Mouse (Mus musculus) lung, adult 2 months (tissue): ENCODE data around the gene Rlim. TPM values are rescaled to one million over a fixed set of nuclear protein-coding genes. Genes with fewer than 3 reads are reported as not detected.

ENCODE experiments used
- DNase-seq: peaks from one replicate; pipeline ENCODE4 v3.0.0; 2022
- H3K4me1 ChIP-seq: fragments of 200-500 bp; 2 replicates; pipeline ENCODE4 v1.6.1; 2011; ENCODE audit warnings: low read length; ENCODE audit not compliant: control insufficient read depth, insufficient read depth
- H3K4me3 ChIP-seq: fragments of 200-500 bp; replicated peaks from 2 replicates; pipeline ENCODE3; 2011; ENCODE audit warnings: low read depth, mild to moderate bottlenecking, control low read depth, low read length; ENCODE audit errors: extremely low read depth
- CTCF ChIP-seq: fragments of 200-500 bp; IDR thresholded peaks from 2 replicates; pipeline ENCODE4 v1.5.1; 2011; ENCODE audit warnings: mild to moderate bottlenecking, low read length, control low read depth; ENCODE audit not compliant: insufficient read depth
- POLR2A ChIP-seq: fragments of 200-500 bp; IDR thresholded peaks from 2 replicates; pipeline ENCODE4 v1.6.1; 2011; ENCODE audit warnings: low read depth, mild to moderate bottlenecking, control low read depth, low read length, borderline replicate concordance; ENCODE audit errors: extremely low read depth
- WGBS: fragments of 180-500 bp; shearing (Covaris S2); methylation state at CpG from one replicate; pipeline ENCODE4 v1.1.7; 2018; 5-methylcytosine and 5-hydroxymethylcytosine counted together
- polyA plus RNA-seq: library from polyadenylated mRNA; depleted of rRNA; stranded (reverse); fragments of >200 nt; gene quantifications from 2 replicates; pipeline ENCODE4 v1.2.3, GENCODE M21; 2012; rRNA removed

Rlim gene
- polyA plus RNA-seq, result 4.1 and 7.3 TPM in 2 replicates

DNA sequence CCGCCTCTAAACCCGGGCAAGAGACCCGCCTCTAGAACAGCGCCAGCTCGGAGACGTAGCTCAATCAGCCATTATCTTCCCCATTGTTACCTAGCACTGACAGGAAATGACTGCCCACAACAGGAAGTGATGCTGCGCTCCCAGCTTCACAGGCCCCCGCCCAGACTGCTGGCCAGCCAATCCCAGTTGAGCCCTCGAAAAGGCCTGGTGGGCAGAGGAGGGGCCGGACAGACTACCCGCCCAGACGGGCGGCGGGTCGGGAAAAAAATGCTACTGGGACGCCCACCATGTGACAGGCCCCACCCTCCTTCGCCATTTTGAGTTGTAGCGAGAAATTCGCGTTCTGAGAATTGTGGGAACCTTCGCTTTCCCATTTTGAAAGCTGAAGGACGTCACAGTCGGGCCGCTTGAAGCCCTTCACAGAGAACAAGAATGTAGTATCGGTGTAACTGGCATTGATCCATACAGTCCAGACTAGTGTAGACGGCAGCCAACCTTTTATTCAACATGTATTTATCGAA, at the start of gene Rlim:
Gene Rlim (minus strand): TSS at position 116 of the 521 bp plus-strand sequence.
- WGBS, result 28% methylated on average over 27 of the region's 27 CpGs

GRCm38 (mm10) chrX:104017196-104017595, 36.1 kb upstream of the Rlim start:
- TF ChIP-seq POLR2A (no peak), CTCF (no peak)
- 55% methylated on average over 1 of the region's 1 CpGs for WGBS

More for the DNA sequence above, at the start of gene Rlim:
- H3K4me1 ChIP-seq, result no peaks in the 10 kb centered on the region
- peak within 1 kb of the TSS; percentile 93 for H3K4me3 ChIP-seq
- TF ChIP-seq CTCF (no peak), POLR2A (peak; percentile 83)
- DNase-seq, result peak; percentile 76

DNA sequence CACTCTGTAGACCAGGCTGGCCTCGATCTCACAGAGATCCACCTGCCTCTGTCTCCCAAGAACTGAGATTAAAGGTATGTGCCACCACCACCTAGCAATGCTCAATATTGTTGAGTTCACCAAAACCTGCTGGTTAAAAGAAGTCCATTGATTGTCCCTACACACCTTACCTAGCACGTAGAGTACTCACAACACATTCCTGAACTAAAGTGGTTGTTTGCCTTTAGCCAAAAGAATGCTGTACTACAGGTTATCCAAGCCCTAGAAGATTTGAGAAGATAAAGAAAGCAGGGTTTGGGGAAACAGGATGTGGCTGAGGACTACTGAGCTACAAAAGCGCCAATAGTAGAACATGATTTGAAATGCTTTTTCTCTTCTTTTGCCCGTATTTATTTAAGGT, 34.0 kb upstream of the Rlim start:
- H3K4me3 ChIP-seq, result no peak overlapping the region
- TF ChIP-seq CTCF, result no peak
- 75% methylated on average over 4 of the region's 4 CpGs for WGBS
- DNase-seq, result no peak
- H3K4me1 ChIP-seq, result no peaks in the 10 kb centered on the region

More at GRCm38 (mm10) chrX:104017196-104017595, 36.1 kb upstream of the Rlim start:
- peak; percentile 17 for DNase-seq
- Histone ChIP-seq H3K4me1 (no peaks in the 10 kb centered on the region), H3K4me3 (no peak overlapping the region)

DNA sequence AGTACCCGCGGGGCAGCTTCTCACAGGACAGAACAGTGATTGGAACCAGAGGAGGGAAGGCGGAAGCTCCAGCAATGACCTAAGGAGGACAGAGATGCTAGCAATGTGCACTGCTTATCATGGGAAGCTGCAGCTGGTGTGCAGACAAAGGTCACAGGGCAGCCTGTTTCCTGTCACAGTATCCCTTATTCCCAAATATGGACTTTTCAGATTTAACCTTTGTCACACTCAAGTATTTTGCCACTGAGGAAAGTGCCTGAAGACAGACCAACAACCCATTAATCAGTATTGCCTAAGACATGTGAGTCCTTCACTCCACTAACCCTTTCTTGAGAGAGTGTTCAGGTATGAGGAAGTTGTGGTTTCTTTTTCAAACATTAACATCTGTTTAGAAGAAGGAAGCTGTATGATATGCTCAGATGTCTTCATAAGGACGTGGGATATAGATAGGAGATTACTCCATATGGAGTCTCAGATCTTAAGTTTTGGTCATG, 32.3 kb upstream of the Rlim start:
- Histone ChIP-seq H3K4me3 (no peak overlapping the region), H3K4me1 (no peaks in the 10 kb centered on the region)
- WGBS, result 51% methylated on average over 4 of the region's 4 CpGs
- DNase-seq, result no peak
- TF ChIP-seq CTCF, result no peak

GRCm38 (mm10) chrX:103994741-103995140, 13.7 kb upstream of the Rlim start:
- TF ChIP-seq POLR2A (no peak), CTCF (no peak)
- no peak overlapping the region for H3K4me3 ChIP-seq
- H3K4me1 ChIP-seq, result no peaks in the 10 kb centered on the region
- WGBS, result 53% methylated on average over 3 of the region's 3 CpGs
- DNase-seq, result no peak

DNA sequence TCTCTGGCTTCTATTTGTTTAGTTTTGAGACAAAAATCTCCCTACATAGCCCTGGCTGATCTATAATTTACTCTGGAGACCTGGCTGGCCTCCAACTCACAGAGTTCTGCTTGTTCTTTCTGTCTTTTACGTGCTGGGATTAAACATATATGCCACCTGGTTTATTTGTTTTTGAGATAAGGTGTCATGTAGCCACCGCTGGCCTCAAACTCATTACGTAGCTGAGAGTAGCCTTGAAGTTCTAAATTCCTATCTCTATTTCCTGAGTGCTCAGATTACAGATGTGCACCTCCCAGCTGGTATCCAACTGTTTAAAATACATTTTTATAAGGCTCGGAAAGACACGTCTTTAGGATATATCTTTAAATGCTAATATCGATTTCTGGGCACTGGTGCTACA, 12.8 kb upstream of the Rlim start:
- no peak overlapping the region for H3K4me3 ChIP-seq
- TF ChIP-seq POLR2A (no peak), CTCF (no peak)
- no peaks in the 10 kb centered on the region for H3K4me1 ChIP-seq
- 56% methylated on average over 6 of the region's 6 CpGs for WGBS
- DNase-seq, result no peak

DNA sequence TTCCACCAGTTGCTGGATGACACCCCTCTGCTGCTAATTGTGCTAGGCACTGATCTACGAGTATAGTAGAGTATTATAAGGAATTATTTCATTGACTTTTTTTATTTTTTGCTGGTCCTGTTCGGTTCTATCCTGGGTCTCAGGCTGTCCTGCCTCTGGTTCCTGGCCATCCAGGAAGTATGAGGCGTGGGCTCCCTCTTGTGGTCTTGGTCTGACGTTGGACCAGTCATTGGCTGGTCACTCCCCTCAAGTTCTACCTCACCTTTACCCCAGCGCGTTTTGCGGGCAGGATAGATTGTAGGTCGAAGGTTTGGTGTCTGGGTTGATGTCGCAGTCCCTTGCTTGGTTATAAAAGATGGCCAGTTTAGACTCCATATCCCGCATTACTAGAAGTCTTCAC, 10.6 kb upstream of the Rlim start:
- Histone ChIP-seq H3K4me1 (no peaks in the 10 kb centered on the region), H3K4me3 (no peak overlapping the region)
- DNase-seq, result no peak
- TF ChIP-seq POLR2A (no peak), CTCF (peak; percentile 60)
- WGBS, result 44% methylated on average over 10 of the region's 10 CpGs

- WGBS, result 55% methylated on average over 2 of the region's 2 CpGs
- H3K4me1 ChIP-seq, result no peaks in the 10 kb centered on the region
- no peak for TF ChIP-seq CTCF
- TF ChIP-seq POLR2A, result no peak
- H3K4me3 ChIP-seq, result no peak overlapping the region
- no peak for DNase-seq
Observed at GRCm38 (mm10) chrX:103990392-103990791, 9.3 kb upstream of the Rlim start.

- WGBS, result 45% methylated on average over 12 of the region's 12 CpGs
- H3K4me3 ChIP-seq, result no peak overlapping the region
- no peak for TF ChIP-seq CTCF
- no peak for TF ChIP-seq POLR2A
- no peaks in the 10 kb centered on the region for H3K4me1 ChIP-seq
- no peak for DNase-seq
Observed at GRCm38 (mm10) chrX:103987215-103987964, 6.3 kb upstream of the Rlim start.

DNA sequence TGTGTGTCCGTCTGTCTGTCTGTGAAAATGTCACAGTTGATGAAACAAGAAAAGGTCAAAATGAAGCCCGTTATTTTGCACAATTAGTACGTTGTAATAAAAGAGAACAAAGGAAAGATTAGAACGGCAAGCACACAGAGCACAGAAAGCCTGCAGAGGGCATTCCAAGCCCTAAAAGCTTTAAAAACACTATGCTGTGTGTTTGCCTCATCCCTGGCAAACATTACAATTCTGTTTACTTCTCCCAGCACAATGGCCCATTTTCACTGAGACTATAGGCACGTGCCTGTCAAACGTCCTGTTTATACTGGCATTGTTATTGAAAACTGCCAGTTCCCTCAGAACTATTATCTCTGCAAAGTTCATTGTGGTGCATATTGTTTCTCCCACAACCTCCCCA, 5.1 kb upstream of the Rlim start:
- TF ChIP-seq POLR2A, result no peak
- no peak for TF ChIP-seq CTCF
- no peak for DNase-seq
- Histone ChIP-seq H3K4me3 (no peak overlapping the region), H3K4me1 (no peaks in the 10 kb centered on the region)
- WGBS, result 29% methylated on average over 6 of the region's 6 CpGs
